Mouse (Mus musculus): ENCODE results near the gene Polr1b. TPM values are rescaled to one million over a fixed set of nuclear protein-coding genes. Genes with fewer than 3 reads are reported as not detected.

Gene Polr1b
- total RNA-seq, 2 experiments from 2014 or later: 9.9 to 10.3 TPM

Other genes starting within 250 kb of the Polr1b start
- under 1 TPM; 0.73 to 0.98 TPM for gene Fbln7, start 238.0 kb upstream of the Polr1b start, total RNA-seq (2021)
- gene Zc3h8, start 156.9 kb upstream of the Polr1b start, total RNA-seq (2021): 1 to 10 TPM; 3.2 to 4.3 TPM
- gene Zc3h6, start 133.6 kb upstream of the Polr1b start, total RNA-seq (2021): 1 to 10 TPM; 3.6 to 4.8 TPM
- gene Gm10762, start 133.3 kb upstream of the Polr1b start, total RNA-seq (2021): 10 to 100 TPM; 10.1 to 10.6 TPM
- not detected for gene Vinac1, start 52.8 kb upstream of the Polr1b start, total RNA-seq (2021)
- gene Ttl, start 35.1 kb upstream of the Polr1b start, total RNA-seq (2021): 10 to 100 TPM; 14.0 to 17.3 TPM
- 10 to 100 TPM; 10.9 to 11.9 TPM for gene Chchd5, start 28.7 kb downstream of the Polr1b start, total RNA-seq (2021)
- gene Slc20a1, start 97.8 kb downstream of the Polr1b start, total RNA-seq (2021): 10 to 100 TPM; 14.0 to 16.8 TPM
- 1 to 10 TPM; 3.4 to 6.0 TPM for gene Ckap2l, start 196.2 kb downstream of the Polr1b start, total RNA-seq (2021)
- under 1 TPM in 1 of 2 experiments, not detected in 1; 0.10 TPM for gene Il1a, start 209.0 kb downstream of the Polr1b start, total RNA-seq (2021)

Data from heart, postnatal 14 days (tissue).